Mouse (Mus musculus) lung, adult 2 months (tissue): Measurements from ENCODE around the gene Papss1. TPM values are rescaled to one million over a fixed set of nuclear protein-coding genes. Genes with fewer than 3 reads are reported as not detected.

Experiments
- DNase-seq: peaks from one replicate; pipeline ENCODE4 v3.0.0; 2022
- H3K4me1 ChIP-seq: fragments of 200-500 bp; 2 replicates; pipeline ENCODE4 v1.6.1; 2011; ENCODE audit warnings: low read length; ENCODE audit not compliant: control insufficient read depth, insufficient read depth
- H3K4me3 ChIP-seq: fragments of 200-500 bp; replicated peaks from 2 replicates; pipeline ENCODE3; 2011; ENCODE audit warnings: low read depth, mild to moderate bottlenecking, control low read depth, low read length; ENCODE audit errors: extremely low read depth
- CTCF ChIP-seq: fragments of 200-500 bp; IDR thresholded peaks from 2 replicates; pipeline ENCODE4 v1.5.1; 2011; ENCODE audit warnings: mild to moderate bottlenecking, low read length, control low read depth; ENCODE audit not compliant: insufficient read depth
- POLR2A ChIP-seq: fragments of 200-500 bp; IDR thresholded peaks from 2 replicates; pipeline ENCODE4 v1.6.1; 2011; ENCODE audit warnings: low read depth, mild to moderate bottlenecking, control low read depth, low read length, borderline replicate concordance; ENCODE audit errors: extremely low read depth
- WGBS: fragments of 180-500 bp; shearing (Covaris S2); methylation state at CpG from one replicate; pipeline ENCODE4 v1.1.7; 2018; 5-methylcytosine and 5-hydroxymethylcytosine counted together
- polyA plus RNA-seq: library from polyadenylated mRNA; depleted of rRNA; stranded (reverse); fragments of >200 nt; gene quantifications from 2 replicates; pipeline ENCODE4 v1.2.3, GENCODE M21; 2012; rRNA removed

Papss1 gene
- polyA plus RNA-seq, 1 experiment, result 36.0 TPM

DNA sequence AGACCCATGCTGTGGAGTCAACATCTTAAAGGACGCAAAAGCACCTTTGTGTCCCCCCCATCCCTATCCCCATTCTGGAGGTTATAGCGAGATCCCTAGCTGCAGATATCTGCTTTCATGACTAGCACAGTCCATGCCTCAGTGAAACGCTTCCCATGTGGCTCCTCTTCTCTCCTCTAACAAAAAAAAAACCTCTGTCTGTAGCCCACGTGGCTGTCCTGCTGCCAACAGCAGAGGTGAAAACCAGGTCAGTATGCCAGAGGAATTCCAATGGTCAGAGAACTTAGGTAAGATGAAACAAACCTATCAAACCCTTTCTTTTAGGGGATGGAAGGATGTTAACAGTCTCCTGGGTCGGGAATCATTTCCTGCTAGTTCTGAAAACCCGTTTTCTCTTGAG lies 91.5 kb downstream of the Papss1 start:
- Histone ChIP-seq H3K4me1 (no peaks in the 10 kb centered on the region), H3K4me3 (no peak overlapping the region)
- TF ChIP-seq CTCF, result no peak
- no peak for TF ChIP-seq POLR2A
- 50% methylated on average over 6 of the region's 6 CpGs for WGBS
- DNase-seq, result no peak

DNA sequence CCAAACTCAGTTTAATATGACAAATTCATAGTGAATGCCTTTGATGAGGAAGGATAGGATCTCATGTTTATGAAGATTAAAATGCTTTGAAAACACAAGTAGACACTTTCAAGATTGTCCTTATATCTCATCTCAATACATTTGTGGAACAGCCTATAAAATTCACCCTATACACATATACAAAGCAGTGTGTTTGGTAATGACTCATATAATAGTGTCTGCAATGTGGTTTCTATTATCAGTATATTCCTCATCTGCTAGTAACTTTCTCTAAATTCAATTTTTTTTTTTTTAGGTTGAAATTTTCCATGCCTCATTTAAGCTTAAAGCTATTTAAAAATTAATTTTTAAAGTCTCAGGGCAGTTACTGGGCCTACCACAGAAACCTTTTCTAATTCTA lies 95.6 kb downstream of the Papss1 start:
- DNase-seq, result no peak
- no peak overlapping the region for H3K4me3 ChIP-seq
- TF ChIP-seq POLR2A (no peak), CTCF (no peak)
- H3K4me1 ChIP-seq, result no peaks in the 10 kb centered on the region

DNA sequence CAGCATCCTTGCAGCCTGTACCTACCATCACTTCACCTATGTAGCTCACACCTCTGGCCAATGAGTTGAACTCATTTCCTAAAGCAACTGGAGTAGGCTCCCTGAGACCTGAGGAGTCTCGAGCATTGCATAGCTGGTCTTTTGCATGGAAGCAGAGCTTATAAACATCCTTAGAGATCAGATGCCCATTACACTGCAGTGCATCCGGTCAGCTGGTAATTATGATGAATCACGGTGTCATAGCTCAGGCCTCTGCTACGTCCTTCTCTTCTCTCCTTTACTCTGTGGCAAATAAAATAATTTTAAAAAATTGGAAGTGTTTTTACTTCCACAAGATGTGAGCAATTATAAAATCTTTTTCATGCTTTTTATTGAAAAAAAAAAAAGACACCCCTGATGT lies 96.1 kb downstream of the Papss1 start:
- 56% methylated on average over 4 of the region's 4 CpGs for WGBS
- TF ChIP-seq CTCF (no peak), POLR2A (no peak)
- no peak for DNase-seq

GRCm38 (mm10) chr3:131662589-131663148 lies 98.1 kb downstream of the Papss1 start:
- 75% methylated on average over 5 of the region's 5 CpGs for WGBS
- no peak for DNase-seq
- Histone ChIP-seq H3K4me3 (no peak overlapping the region), H3K4me1 (no peaks in the 10 kb centered on the region)
- TF ChIP-seq POLR2A, result no peak
- TF ChIP-seq CTCF, result no peak

More for the DNA sequence above, 96.1 kb downstream of the Papss1 start:
- no peaks in the 10 kb centered on the region for H3K4me1 ChIP-seq
- no peak overlapping the region for H3K4me3 ChIP-seq

GRCm38 (mm10) chr3:131669910-131670309 lies 105.3 kb downstream of the Papss1 start:
- Histone ChIP-seq H3K4me1 (no peaks in the 10 kb centered on the region), H3K4me3 (no peak overlapping the region)
- TF ChIP-seq CTCF (no peak), POLR2A (no peak)
- WGBS, result 68% methylated on average over 1 of the region's 1 CpGs
- DNase-seq, result no peak

- 73% methylated on average over 12 of the region's 12 CpGs for whole genome bisulfite sequencing
- TF ChIP-seq CTCF (no peak), POLR2A (no peak)
Observed at GRCm38 (mm10) chr3:131686106-131686505, 121.5 kb downstream of the Papss1 start.

GRCm38 (mm10) chr3:131689949-131690348 lies 125.4 kb downstream of the Papss1 start:
- no peak for DNase-seq
- H3K4me1 ChIP-seq, result no peaks in the 10 kb centered on the region
- H3K4me3 ChIP-seq, result no peak overlapping the region
- 84% methylated on average over 11 of the region's 11 CpGs for WGBS
- no peak for TF ChIP-seq POLR2A
- TF ChIP-seq CTCF, result no peak

More at GRCm38 (mm10) chr3:131686106-131686505, 121.5 kb downstream of the Papss1 start:
- Histone ChIP-seq H3K4me1 (no peaks in the 10 kb centered on the region), H3K4me3 (no peak overlapping the region)
- DNase-seq, result no peak

GRCm38 (mm10) chr3:131690543-131690942 lies 126.0 kb downstream of the Papss1 start:
- 66% methylated on average over 7 of the region's 7 CpGs for WGBS
- no peak for TF ChIP-seq CTCF

DNA sequence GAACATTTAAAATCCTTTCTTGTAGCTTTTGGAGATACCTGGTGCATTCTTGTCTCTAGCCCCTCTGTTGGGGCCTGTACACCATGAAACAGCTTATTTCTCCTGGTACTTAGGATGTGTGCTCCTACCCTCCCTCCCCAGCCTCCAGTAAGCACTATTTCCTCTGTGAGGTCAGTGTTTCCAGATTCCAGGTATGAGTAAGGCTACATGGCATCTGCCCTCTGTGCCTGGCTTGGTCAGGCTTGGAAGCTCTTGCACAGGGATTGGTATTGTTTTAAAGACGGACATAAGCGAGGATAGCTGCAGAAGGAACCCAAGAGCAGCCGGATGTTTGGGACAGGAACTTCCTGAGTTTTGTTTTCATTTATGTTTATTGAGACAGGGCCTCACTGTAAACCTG lies 126.6 kb downstream of the Papss1 start:
- no peak for DNase-seq
- no peak overlapping the region for H3K4me3 ChIP-seq
- 49% methylated on average over 3 of the region's 3 CpGs for WGBS
- TF ChIP-seq POLR2A (no peak), CTCF (no peak)
- no peaks in the 10 kb centered on the region for H3K4me1 ChIP-seq

More at GRCm38 (mm10) chr3:131690543-131690942, 126.0 kb downstream of the Papss1 start:
- DNase-seq, result no peak
- Histone ChIP-seq H3K4me3 (no peak overlapping the region), H3K4me1 (no peaks in the 10 kb centered on the region)

Other genes with a start within 250 kb of the Papss1 start
- gene Sgms2, start 73.4 kb upstream of the Papss1 start, polyA plus RNA-seq, result 1.7 and 2.6 TPM in 2 replicates